Mouse (Mus musculus) embryonic stem cell, embryonic (primary cell): ENCODE results near the gene Olfr1367.

Source experiments
- CTCF ChIA-PET, 4 experiments: fragments of 300-600 bp in 2 of 4; fragments of 350-600 bp in 2 of 4; sonication (Branson Sonifier 250); formaldehyde crosslinking; loops; one replicate each; lab custom pipeline; 2022; ENCODE audit warnings: inconsistent platforms in 2 of 4; lab: Charles Lee
- POLR2A ChIA-PET, 4 experiments: fragments of 300-600 bp in 2 of 4; fragments of 350-600 bp in 2 of 4; sonication (Branson Sonifier 250); formaldehyde crosslinking; loops; one replicate each; lab custom pipeline; 2022; ENCODE audit warnings: antibody characterized with exemption in 4 of 4, inconsistent platforms in 1 of 4; lab: Charles Lee

The Olfr1367 gene

GRCm38 (mm10) chr13:21346610-21347009, at the start of gene Olfr1367:
Olfr1367 (plus strand) TSS chr13:21346910.
- ChIA-PET POLR2A (interaction anchor here in 1 of 4 experiments (0.7 kb wide), 1 partner anchor 31 kb away, joined by 3 read pairs; no protein-coding TSS in a partner anchor), CTCF (interaction anchor here in 1 of 4 experiments (0.6 kb wide), 1 partner anchor 188 kb away, joined by 3 read pairs; no protein-coding TSS in a partner anchor)

- CTCF ChIA-PET, result interaction anchor here in 1 of 4 experiments (0.6 kb wide), 1 partner anchor 33 kb away, joined by 3 read pairs; no protein-coding TSS in a partner anchor
- POLR2A ChIA-PET, result interaction anchor here in 1 of 4 experiments (0.6 kb wide), 1 partner anchor 153 kb away, joined by 3 read pairs; no protein-coding TSS in a partner anchor
Measured at GRCm38 (mm10) chr13:21298557-21298956, 48.2 kb upstream of the Olfr1367 start.

- ChIA-PET POLR2A (interaction anchor here in 2 of 4 experiments (0.9 to 1.0 kb wide), 2 partner anchors 16 to 132 kb away, joined by 3 read pairs; no protein-coding TSS in a partner anchor), CTCF (no interaction called here)
Measured at GRCm38 (mm10) chr13:21304483-21305066, 42.1 kb upstream of the Olfr1367 start.

- CTCF ChIA-PET, result no interaction called here
- POLR2A ChIA-PET, result no interaction called here
Measured at GRCm38 (mm10) chr13:21309788-21310187, 36.9 kb upstream of the Olfr1367 start.

GRCm38 (mm10) chr13:21311926-21312325, 34.8 kb upstream of the Olfr1367 start, which contains the start of gene Gpx6:
Gpx6 (plus strand) TSS chr13:21312125.
- CTCF ChIA-PET, result no interaction called here
- POLR2A ChIA-PET, result interaction anchor here in 3 of 4 experiments (0.6 to 2.3 kb wide), 5 partner anchors 11 to 88 kb away, joined by 3 to 8 read pairs (median 3); no protein-coding TSS in a partner anchor

- ChIA-PET POLR2A (interaction anchor here (0.7 to 2.3 kb wide), 6 partner anchors 10 to 1223 kb away, joined by 3 to 8 read pairs (median 4); partner anchors contain the start of gene Elmo1 (in 1 of the 4)), CTCF (interaction anchor here in 2 of 4 experiments (1.2 to 1.7 kb wide), 2 partner anchors 13 to 154 kb away, joined by 4 to 5 read pairs; no protein-coding TSS in a partner anchor)
Measured at GRCm38 (mm10) chr13:21312854-21313253, 33.9 kb upstream of the Olfr1367 start.

GRCm38 (mm10) chr13:21313903-21314302, 32.8 kb upstream of the Olfr1367 start:
- POLR2A ChIA-PET, result interaction anchor here in 2 of 4 experiments (1.1 to 2.3 kb wide), 3 partner anchors 9 to 126 kb away, joined by 3 to 8 read pairs (median 5); no protein-coding TSS in a partner anchor

GRCm38 (mm10) chr13:21320262-21320661, 26.4 kb upstream of the Olfr1367 start:
- CTCF ChIA-PET, result interaction anchor here in 2 of 4 experiments (0.8 to 1.4 kb wide), 3 partner anchors 19 to 162 kb away, joined by 3 read pairs; no protein-coding TSS in a partner anchor
- POLR2A ChIA-PET, result interaction anchor here in 2 of 4 experiments (0.6 to 1.4 kb wide), 4 partner anchors 28 to 327 kb away, joined by 3 read pairs; partner anchors contain the start of gene Gpx5 (in 1 of the 2)

More at GRCm38 (mm10) chr13:21313903-21314302, 32.8 kb upstream of the Olfr1367 start:
- CTCF ChIA-PET, result interaction anchor here in 2 of 4 experiments (0.5 to 1.7 kb wide), 2 partner anchors 12 to 1016 kb away, joined by 4 to 5 read pairs; no protein-coding TSS in a partner anchor

- ChIA-PET POLR2A (interaction anchor here in 3 of 4 experiments (1.0 to 1.8 kb wide), 4 partner anchors 9 to 398 kb away, joined by 3 to 8 read pairs (median 4); no protein-coding TSS in a partner anchor), CTCF (interaction anchor here in 3 of 4 experiments (0.5 to 1.9 kb wide), 3 partner anchors 75 to 164 kb away, joined by 3 to 5 read pairs (median 4); no protein-coding TSS in a partner anchor)
Measured at GRCm38 (mm10) chr13:21321890-21322494, 24.7 kb upstream of the Olfr1367 start.

GRCm38 (mm10) chr13:21322509-21323375, 24.0 kb upstream of the Olfr1367 start:
- POLR2A ChIA-PET, result interaction anchor here in 3 of 4 experiments (0.7 to 1.8 kb wide), 7 partner anchors 10 to 454 kb away, joined by 3 to 8 read pairs (median 3); no protein-coding TSS in a partner anchor
- CTCF ChIA-PET, result interaction anchor here (0.5 to 1.9 kb wide), 5 partner anchors 42 to 165 kb away, joined by 3 to 5 read pairs (median 4); no protein-coding TSS in a partner anchor

GRCm38 (mm10) chr13:21323405-21323804, 23.3 kb upstream of the Olfr1367 start:
- ChIA-PET POLR2A (interaction anchor here in 3 of 4 experiments (0.7 to 1.8 kb wide), 5 partner anchors 10 to 596 kb away, joined by 3 to 5 read pairs (median 3); no protein-coding TSS in a partner anchor), CTCF (interaction anchor here in 3 of 4 experiments (0.6 to 1.9 kb wide), 3 partner anchors 64 to 165 kb away, joined by 3 to 7 read pairs (median 4); no protein-coding TSS in a partner anchor)

GRCm38 (mm10) chr13:21326191-21326590, 20.5 kb upstream of the Olfr1367 start:
- ChIA-PET CTCF (interaction anchor here in 2 of 4 experiments (0.7 to 1.9 kb wide), 9 partner anchors 13 to 342 kb away, joined by 3 to 5 read pairs (median 3); partner anchors contain the start of gene Pgbd1 (in 1 of the 2)), POLR2A (interaction anchor here in 2 of 4 experiments (0.6 to 2.0 kb wide), 12 partner anchors 17 to 279 kb away, joined by 3 to 9 read pairs (median 3); partner anchors contain the start of gene Zscan12 (in 1 of the 2))

- ChIA-PET POLR2A (interaction anchor here in 3 of 4 experiments (0.6 to 2.0 kb wide), 9 partner anchors 16 to 279 kb away, joined by 3 to 9 read pairs (median 4); partner anchors contain the start of genes Trim27 (in 1 of the 3) and Zscan12 (in 1 of the 3)), CTCF (interaction anchor here in 2 of 4 experiments (0.7 to 1.9 kb wide), 6 partner anchors 13 to 342 kb away, joined by 3 to 5 read pairs (median 3); partner anchors contain the start of gene Pgbd1 (in 1 of the 2))
Measured at GRCm38 (mm10) chr13:21326657-21327211, 20.0 kb upstream of the Olfr1367 start.

GRCm38 (mm10) chr13:21327424-21327823, 19.3 kb upstream of the Olfr1367 start:
- POLR2A ChIA-PET, result interaction anchor here (0.5 to 1.9 kb wide), 6 partner anchors 11 to 240 kb away, joined by 3 to 9 read pairs (median 4); partner anchors contain the start of genes Trim27 (in 1 of the 4) and Zscan12 (in 1 of the 4)
- CTCF ChIA-PET, result interaction anchor here in 2 of 4 experiments (0.6 to 1.3 kb wide), 3 partner anchors 113 to 294 kb away, joined by 3 read pairs; partner anchors contain the start of gene Pgbd1 (in 1 of the 2)

- POLR2A ChIA-PET, result no interaction called here
- CTCF ChIA-PET, result no interaction called here
Measured at GRCm38 (mm10) chr13:21350593-21350992, 3.9 kb downstream of the Olfr1367 start.
